Mouse (Mus musculus) bone marrow, adult 2 months (tissue): ENCODE data around the gene Abcg2.

ENCODE experiments used
- CTCF ChIP-seq: fragments of 200-500 bp; IDR thresholded peaks from 2 replicates; pipeline ENCODE4 v1.5.1; 2011; ENCODE audit warnings: low read length, control low read depth; ENCODE audit not compliant: control insufficient read depth, insufficient read depth
- POLR2A ChIP-seq: fragments of 200-500 bp; IDR thresholded peaks from 2 replicates; pipeline ENCODE4 v1.6.1; 2011; ENCODE audit warnings: low read depth, mild to moderate bottlenecking, control low read depth, low read length, borderline replicate concordance; ENCODE audit not compliant: control insufficient read depth

GRCm38 (mm10) chr6:58733851-58734250, 149.5 kb downstream of the Abcg2 start:
- TF ChIP-seq POLR2A (no peak), CTCF (no peak)
